Mouse (Mus musculus) C2C12 (cell line): Measurements from ENCODE around the gene Txndc2.

Experiments
- CTCF ChIP-seq: IDR thresholded peaks from one replicate; pipeline ENCODE4 v1.5.1; 2011; ENCODE audit not compliant: control insufficient read depth, insufficient read depth, insufficient read length
- MAX ChIP-seq: IDR thresholded peaks from one replicate; pipeline ENCODE4 v1.6.1; 2011; ENCODE audit warnings: mild to moderate bottlenecking, control low read depth

GRCm38 (mm10) chr17:65662662-65663061 is 20.7 kb upstream of the Txndc2 start:
- TF ChIP-seq CTCF, result no peak
- no peak for TF ChIP-seq MAX
